Mouse (Mus musculus): ENCODE data around the gene Aldh1a3.

Gene Aldh1a3

GRCm38 (mm10) chr7:66369934-66370445 lies 57.3 kb downstream of the Aldh1a3 start:
- DNase-seq (ENCODE audit: low read depth, low spot score) = no peak

- peak; percentile 45 for DNase-seq (ENCODE audit: low read depth, low spot score)
Observed at GRCm38 (mm10) chr7:66369071-66369933, 58.0 kb downstream of the Aldh1a3 start.

GRCm38 (mm10) chr7:66365904-66366303 lies 61.4 kb downstream of the Aldh1a3 start, which contains the start of gene Gm10974:
Gm10974 (plus strand) TSS chr7:66365905.
- peak; percentile 66 for DNase-seq (ENCODE audit: low read depth, low spot score)

- peak; percentile 41 for DNase-seq (ENCODE audit: low read depth, low spot score)
Observed at GRCm38 (mm10) chr7:66365411-66365810, 61.9 kb downstream of the Aldh1a3 start.

- no peak for DNase-seq (ENCODE audit: low read depth, low spot score)
Observed at GRCm38 (mm10) chr7:66364491-66364890, 62.8 kb downstream of the Aldh1a3 start.

- no peak for DNase-seq (ENCODE audit: low read depth, low spot score)
Observed at GRCm38 (mm10) chr7:66359044-66359443, 68.3 kb downstream of the Aldh1a3 start.

- no peak for DNase-seq (ENCODE audit: low read depth, low spot score)
Observed at GRCm38 (mm10) chr7:66358461-66358860, 68.9 kb downstream of the Aldh1a3 start.

- no peak for DNase-seq (ENCODE audit: low read depth, low spot score)
Observed at GRCm38 (mm10) chr7:66355791-66356522, 71.4 kb downstream of the Aldh1a3 start.

- DNase-seq (ENCODE audit: low read depth, low spot score) = no peak
Observed at GRCm38 (mm10) chr7:66354911-66355310, 72.4 kb downstream of the Aldh1a3 start.

GRCm38 (mm10) chr7:66351074-66351473 lies 76.2 kb downstream of the Aldh1a3 start:
- no peak for DNase-seq (ENCODE audit: low read depth, low spot score)

- no peak for DNase-seq (ENCODE audit: low read depth, low spot score)
Observed at GRCm38 (mm10) chr7:66349670-66350069, 77.6 kb downstream of the Aldh1a3 start.

GRCm38 (mm10) chr7:66348588-66348987 lies 78.7 kb downstream of the Aldh1a3 start:
- DNase-seq (ENCODE audit: low read depth, low spot score) = no peak

- no peak for DNase-seq (ENCODE audit: low read depth, low spot score)
Observed at GRCm38 (mm10) chr7:66346959-66347663, 80.2 kb downstream of the Aldh1a3 start.

- no peak for DNase-seq (ENCODE audit: low read depth, low spot score)
Observed at GRCm38 (mm10) chr7:66343307-66343706, 84.0 kb downstream of the Aldh1a3 start.

GRCm38 (mm10) chr7:66342831-66343230 lies 84.5 kb downstream of the Aldh1a3 start:
- DNase-seq (ENCODE audit: low read depth, low spot score) = no peak

- peak; percentile 60 for DNase-seq (ENCODE audit: low read depth, low spot score)
Observed at GRCm38 (mm10) chr7:66342323-66342722, 85.0 kb downstream of the Aldh1a3 start.

Measured in skeletal muscle tissue, adult 2 months (tissue).